Mouse (Mus musculus): ENCODE results near the gene Noxred1. TPM values are rescaled to one million over a fixed set of nuclear protein-coding genes. Genes with fewer than 3 reads are reported as not detected.

Gene Noxred1
- polyA plus RNA-seq, 1 experiment, result 1.3 TPM

DNA sequence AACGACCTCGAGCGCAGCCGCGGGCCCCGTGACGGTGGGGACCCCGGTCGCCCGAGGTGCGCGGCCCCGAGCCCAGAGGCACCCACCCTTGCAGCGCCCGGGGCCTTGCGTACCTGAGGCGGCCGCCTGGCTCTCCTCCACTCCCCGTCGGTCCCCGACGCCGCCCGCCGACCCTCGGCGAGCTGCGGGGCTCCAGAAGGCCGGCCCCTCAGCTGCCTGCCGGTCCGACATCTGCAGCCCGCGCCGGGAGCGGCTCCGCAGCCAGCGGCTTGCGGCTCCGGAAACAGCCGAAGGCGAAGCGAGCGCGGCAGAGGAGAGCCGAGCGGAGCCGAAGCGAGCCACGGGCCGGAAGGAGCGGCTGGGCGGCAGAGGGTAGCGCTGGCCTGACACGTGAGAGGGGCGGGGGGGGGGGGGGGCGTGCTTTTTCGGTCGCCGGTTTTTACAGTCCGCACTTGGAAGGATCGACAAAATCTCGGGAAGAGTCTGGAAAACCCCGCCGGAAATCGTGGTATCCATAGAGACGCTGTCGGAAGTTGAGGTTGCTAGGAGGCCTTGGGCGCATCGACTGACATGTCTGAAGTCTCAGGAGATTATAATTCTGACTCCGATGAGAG, 38.5 kb downstream of the Noxred1 start, which contains the start of gene Tmed8:
Gene Tmed8, minus strand, starts transcription at position 482 of the 614 bp plus-strand sequence.
- Histone ChIP-seq H3K4me3 (ENCODE audit: insufficient read depth, low read depth, low read length) (peak within 1 kb of the TSS; percentile 87), H3K27ac (replicated peaks; ENCODE audit: low read depth, low read length) (peak within 1 kb of the TSS; percentile 28; the same call in 1 of the 2 replicates), H3K4me1 (ENCODE audit: control insufficient read depth, insufficient read depth, insufficient read length, low read length) (no peaks in the 10 kb centered on the region; the same call in 1 of the 2 replicates)

GRCm38 (mm10) chr12:87199206-87199972, 39.1 kb downstream of the Noxred1 start, which contains the start of gene Samd15:
Samd15 (plus strand) TSS chr12:87199723.
- peak within 1 kb of the TSS; percentile 28; the same call in 1 of the 2 replicates for H3K27ac ChIP-seq (replicated peaks; ENCODE audit: low read depth, low read length)
- no peaks in the 10 kb centered on the region; the same call in 1 of the 2 replicates for H3K4me1 ChIP-seq (ENCODE audit: control insufficient read depth, insufficient read depth, insufficient read length, low read length)
- peak within 1 kb of the TSS; percentile 87 for H3K4me3 ChIP-seq (ENCODE audit: insufficient read depth, low read depth, low read length)

DNA sequence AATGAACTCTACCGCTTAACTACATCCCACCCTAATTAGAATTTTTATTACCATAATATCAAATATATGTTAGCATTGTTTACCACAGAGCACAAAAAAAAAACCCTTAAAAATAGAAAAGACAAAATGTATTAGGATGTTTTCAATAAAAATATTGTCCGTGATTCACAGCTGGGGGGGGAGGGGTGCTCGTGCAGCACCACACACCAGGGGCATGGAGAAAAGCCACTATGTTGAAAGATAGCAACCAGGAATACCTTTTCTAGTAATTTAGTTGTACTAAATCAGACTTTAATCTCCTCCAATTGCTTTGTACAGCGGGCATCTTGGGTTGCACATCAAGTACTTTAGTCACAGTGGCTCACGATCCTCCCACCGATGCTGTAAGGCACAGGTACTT, 39.7 kb downstream of the Noxred1 start:
- H3K4me1 ChIP-seq (ENCODE audit: control insufficient read depth, insufficient read depth, insufficient read length, low read length), result no peaks in the 10 kb centered on the region; the same call in 1 of the 2 replicates
- H3K4me3 ChIP-seq (ENCODE audit: insufficient read depth, low read depth, low read length), result peak overlapping the region; percentile 87
- H3K27ac ChIP-seq (replicated peaks; ENCODE audit: low read depth, low read length), result no peak overlapping the region

DNA sequence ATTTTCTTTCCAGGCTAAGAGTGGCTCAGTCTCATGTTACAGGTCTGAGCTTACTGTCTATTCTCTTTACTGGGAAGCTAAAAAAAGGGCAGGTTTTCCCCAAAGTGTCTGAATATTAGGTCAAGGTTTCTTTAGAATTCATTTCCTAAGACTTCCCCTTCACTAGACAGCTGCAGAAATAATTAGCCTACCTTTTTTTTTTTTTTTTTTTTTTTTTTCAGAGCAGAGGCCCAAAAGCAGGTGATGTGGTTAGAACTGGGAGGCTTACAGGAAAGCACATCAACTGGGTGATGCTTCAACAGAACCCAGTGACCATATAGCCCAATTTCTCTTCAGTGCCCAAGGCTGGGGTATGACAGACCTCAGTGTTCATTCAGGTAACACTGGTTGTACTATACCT, 42.2 kb downstream of the Noxred1 start:
- H3K4me3 ChIP-seq (ENCODE audit: insufficient read depth, low read depth, low read length), result no peak overlapping the region
- no peaks in the 10 kb centered on the region; the same call in 1 of the 2 replicates for H3K4me1 ChIP-seq (ENCODE audit: control insufficient read depth, insufficient read depth, insufficient read length, low read length)

DNA sequence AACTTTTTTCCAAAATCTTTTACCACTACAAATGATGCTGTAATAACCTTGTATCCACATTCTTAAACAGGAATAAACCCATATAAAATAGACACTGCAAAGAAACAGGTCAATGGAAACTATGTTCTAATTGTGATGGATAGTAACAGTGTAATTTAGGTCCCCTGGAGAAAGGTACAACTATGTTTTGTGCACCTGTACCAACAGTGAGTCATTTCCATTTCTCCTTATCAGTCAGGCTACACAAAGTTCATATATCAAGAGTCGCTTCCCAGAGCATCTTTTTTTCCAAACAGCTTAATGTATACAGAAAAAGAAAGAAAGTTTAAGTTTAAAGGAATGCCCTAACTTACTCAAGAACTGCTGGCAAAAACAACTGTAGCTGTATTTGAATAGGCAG, 43.5 kb downstream of the Noxred1 start:
- Histone ChIP-seq H3K4me1 (ENCODE audit: control insufficient read depth, insufficient read depth, insufficient read length, low read length) (no peaks in the 10 kb centered on the region; the same call in 1 of the 2 replicates), H3K27ac (replicated peaks; ENCODE audit: low read depth, low read length) (no peak overlapping the region), H3K4me3 (ENCODE audit: insufficient read depth, low read depth, low read length) (no peak overlapping the region)

More for the DNA sequence above, 42.2 kb downstream of the Noxred1 start:
- no peak overlapping the region for H3K27ac ChIP-seq (replicated peaks; ENCODE audit: low read depth, low read length)

DNA sequence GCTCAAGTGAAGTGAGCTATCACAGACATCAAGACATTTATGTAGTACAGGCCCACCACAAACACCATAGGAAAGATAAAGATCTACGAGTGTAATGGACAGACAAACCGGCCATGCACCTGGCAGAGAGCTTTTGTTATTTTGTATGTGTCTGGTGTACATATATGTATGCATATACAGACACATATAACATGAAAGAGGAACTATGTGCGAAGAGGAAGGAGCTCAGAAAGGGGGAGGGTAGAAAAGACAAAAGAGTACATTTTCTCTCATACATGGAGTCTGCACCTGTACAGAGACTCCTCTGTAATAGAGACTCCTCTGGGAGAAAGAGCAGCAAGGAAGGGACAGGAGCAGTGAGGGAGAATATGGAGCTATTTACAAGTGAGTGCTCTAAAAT, 45.5 kb downstream of the Noxred1 start:
- H3K27ac ChIP-seq (replicated peaks; ENCODE audit: low read depth, low read length), result no peak overlapping the region
- no peak overlapping the region for H3K4me3 ChIP-seq (ENCODE audit: insufficient read depth, low read depth, low read length)
- H3K4me1 ChIP-seq (ENCODE audit: control insufficient read depth, insufficient read depth, insufficient read length, low read length), result no peaks in the 10 kb centered on the region; the same call in 1 of the 2 replicates

- no peaks in the 10 kb centered on the region for H3K4me1 ChIP-seq (ENCODE audit: control insufficient read depth, insufficient read depth, insufficient read length, low read length)
- H3K27ac ChIP-seq (replicated peaks; ENCODE audit: low read depth, low read length), result no peak overlapping the region
- H3K4me3 ChIP-seq (ENCODE audit: insufficient read depth, low read depth, low read length), result no peak overlapping the region
These were observed 60.9 kb downstream of the Noxred1 start for GRCm38 (mm10) chr12:87177631-87178030.

- Histone ChIP-seq H3K27ac (replicated peaks; ENCODE audit: low read depth, low read length) (no peak overlapping the region), H3K4me1 (ENCODE audit: control insufficient read depth, insufficient read depth, insufficient read length, low read length) (no peaks in the 10 kb centered on the region), H3K4me3 (ENCODE audit: insufficient read depth, low read depth, low read length) (no peak overlapping the region)
These were observed 63.2 kb downstream of the Noxred1 start for GRCm38 (mm10) chr12:87175194-87175946.

Other genes starting within 250 kb of the Noxred1 start
- gene Zdhhc22, start 248.3 kb downstream of the Noxred1 start, polyA plus RNA-seq (2012; ENCODE audit: insufficient read depth, insufficient read length, missing spikeins), result not detected in 2 replicates
- gene Tmem63c, start 217.4 kb downstream of the Noxred1 start, polyA plus RNA-seq (2012; ENCODE audit: insufficient read depth, insufficient read length, missing spikeins), result not detected in 2 replicates
- gene Ngb, start 136.2 kb downstream of the Noxred1 start, polyA plus RNA-seq (2012; ENCODE audit: insufficient read depth, insufficient read length, missing spikeins), result not detected in 2 replicates
- gene Gstz1, start 91.6 kb downstream of the Noxred1 start, polyA plus RNA-seq (2012; ENCODE audit: insufficient read depth, insufficient read length, missing spikeins), result 423 and 452 TPM in 2 replicates
- gene Pomt2, start 90.8 kb downstream of the Noxred1 start, polyA plus RNA-seq (2012; ENCODE audit: insufficient read depth, insufficient read length, missing spikeins), result 3.9 and 4.7 TPM in 2 replicates
- gene Samd15, start 39.0 kb downstream of the Noxred1 start, polyA plus RNA-seq (2012; ENCODE audit: insufficient read depth, insufficient read length, missing spikeins), result 0.52 TPM in 1 of 2 replicates, not detected in the other
- gene Tmed8, start 38.3 kb downstream of the Noxred1 start, polyA plus RNA-seq (2012; ENCODE audit: insufficient read depth, insufficient read length, missing spikeins), result 2.7 and 4.1 TPM in 2 replicates
- gene Vipas39, start 27.5 kb upstream of the Noxred1 start, polyA plus RNA-seq (2012; ENCODE audit: insufficient read depth, insufficient read length, missing spikeins), result 24.3 and 30.8 TPM in 2 replicates
- 89.7 and 140 TPM in 2 replicates for gene Ahsa1, start 27.7 kb upstream of the Noxred1 start, polyA plus RNA-seq (2012; ENCODE audit: insufficient read depth, insufficient read length, missing spikeins)
- gene Ism2, start 61.0 kb upstream of the Noxred1 start, polyA plus RNA-seq (2012; ENCODE audit: insufficient read depth, insufficient read length, missing spikeins), result not detected in 2 replicates
- 10.4 and 25.5 TPM in 2 replicates for gene Sptlc2, start 149.6 kb upstream of the Noxred1 start, polyA plus RNA-seq (2012; ENCODE audit: insufficient read depth, insufficient read length, missing spikeins)
- gene Slirp, start 205.2 kb upstream of the Noxred1 start, polyA plus RNA-seq (2012; ENCODE audit: insufficient read depth, insufficient read length, missing spikeins), result 340 and 414 TPM in 2 replicates
- gene Alkbh1, start 205.3 kb upstream of the Noxred1 start, polyA plus RNA-seq (2012; ENCODE audit: insufficient read depth, insufficient read length, missing spikeins), result 3.7 and 4.3 TPM in 2 replicates
- gene Snw1, start 233.5 kb upstream of the Noxred1 start, polyA plus RNA-seq (2012; ENCODE audit: insufficient read depth, insufficient read length, missing spikeins), result 33.6 and 41.0 TPM in 2 replicates

Measured in brown adipose tissue, adult 24 weeks (tissue).